Mouse (Mus musculus) layer of hippocampus, adult 9-10 months (tissue): ENCODE results near the gene Slc25a30.
"Not testable (repeated sequence)": the region's sequence is repeated elsewhere in the genome, so short reads cannot be mapped to it uniquely, and the experiment has no call there.

Experiments
- DNase-seq: peaks from one replicate; pipeline ENCODE4 v3.0.0; 2022; ENCODE audit warnings: low spot score

The Slc25a30 gene

DNA sequence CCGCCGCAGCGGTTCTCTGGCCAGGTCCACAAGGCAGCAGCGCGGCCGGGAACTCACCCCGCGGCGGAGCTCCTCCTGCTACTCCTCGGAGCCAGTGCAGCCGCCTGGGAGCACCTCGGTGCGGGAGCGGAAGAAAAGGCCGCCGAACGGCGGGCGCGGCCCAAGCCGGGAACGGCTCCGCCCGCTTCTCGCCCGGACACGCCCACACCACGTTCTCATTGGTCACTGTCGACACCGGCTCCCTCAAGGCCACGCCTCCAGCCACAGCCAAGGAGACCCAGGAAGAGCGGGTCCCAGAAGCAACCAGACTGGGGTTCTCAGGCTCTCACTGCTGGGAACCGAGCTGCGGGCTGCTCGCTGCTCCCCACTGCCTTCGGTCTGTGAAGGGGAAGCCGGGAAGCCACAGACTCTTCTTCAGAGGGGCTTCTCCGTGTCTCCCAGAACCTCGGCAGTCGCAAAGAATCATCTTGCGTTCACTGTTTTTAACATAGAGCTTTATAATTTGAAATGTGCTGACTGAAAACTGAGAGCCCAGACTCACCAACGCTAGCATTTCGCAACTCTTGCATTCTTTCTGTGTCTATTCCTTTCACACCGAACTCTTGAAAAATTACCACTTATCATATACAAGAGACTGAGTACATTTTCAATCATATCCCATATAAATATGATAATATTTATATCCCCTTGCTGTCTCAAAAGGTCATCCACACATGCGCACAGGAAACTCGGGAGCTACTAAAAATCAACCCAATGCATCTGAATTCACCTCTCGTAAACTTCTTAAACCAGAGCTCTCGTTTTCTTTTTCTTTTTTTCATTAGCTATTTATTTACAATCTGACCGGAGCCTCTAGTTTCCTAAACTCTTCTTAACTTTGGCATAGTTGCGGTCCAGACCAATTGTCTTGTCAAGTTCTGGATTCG is at the start of gene Slc25a30:
Gene Slc25a30, minus strand, starts transcription at position 170 of the 926 bp plus-strand sequence.
- DNase-seq: peak; percentile 86

DNA sequence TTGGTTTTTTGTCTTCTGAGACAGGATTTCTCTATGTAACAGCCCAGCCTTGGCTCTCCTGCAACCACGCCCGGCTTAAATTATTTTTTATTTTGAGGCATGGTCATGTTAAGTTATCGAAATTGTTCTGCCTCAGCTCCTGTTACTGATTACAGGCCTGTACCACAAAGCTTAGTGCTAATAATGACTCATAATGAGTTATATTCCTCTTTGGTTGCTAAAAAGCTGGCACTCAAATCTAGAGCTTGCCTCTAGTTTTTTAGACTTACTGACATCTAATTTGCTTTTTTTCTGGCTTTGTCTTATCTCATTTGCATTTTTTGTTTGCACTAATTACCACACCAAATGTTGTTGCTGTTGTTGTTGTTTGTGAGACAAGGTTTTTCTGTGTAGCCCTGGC is 49.7 kb upstream of the Slc25a30 start:
- no peak for DNase-seq

DNA sequence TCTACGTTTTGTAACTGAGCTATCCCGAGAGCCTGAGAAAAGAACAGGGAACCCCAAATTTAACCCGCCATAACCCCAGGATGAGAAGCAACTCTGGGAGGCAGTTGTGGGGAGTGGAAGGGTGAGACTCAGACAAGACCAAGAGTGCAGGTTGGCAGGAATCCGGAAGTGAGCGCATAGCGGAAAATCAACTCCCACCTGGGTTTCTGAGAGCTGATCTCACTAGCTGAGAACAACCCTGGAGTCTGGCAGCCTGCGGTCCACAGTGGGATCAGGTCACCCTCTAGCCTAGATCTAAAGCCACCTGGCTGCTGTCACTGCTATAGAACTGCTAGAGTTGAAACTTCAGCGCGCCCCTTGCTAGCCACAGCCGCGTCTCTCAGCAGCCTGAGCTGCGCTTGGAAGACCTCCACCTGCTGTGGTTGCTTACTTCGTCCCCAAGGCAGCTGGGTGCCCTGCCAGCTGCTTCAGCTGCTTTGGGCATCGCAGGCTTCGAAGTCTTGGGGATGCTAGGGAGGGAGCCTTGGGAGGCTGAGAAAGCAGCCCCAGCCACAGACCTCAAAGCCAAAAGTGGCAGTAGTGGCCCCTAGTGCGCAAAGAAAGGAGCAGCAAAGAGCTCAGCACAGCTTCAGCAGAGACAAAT is 48.0 kb upstream of the Slc25a30 start:
- no peak for DNase-seq

DNA sequence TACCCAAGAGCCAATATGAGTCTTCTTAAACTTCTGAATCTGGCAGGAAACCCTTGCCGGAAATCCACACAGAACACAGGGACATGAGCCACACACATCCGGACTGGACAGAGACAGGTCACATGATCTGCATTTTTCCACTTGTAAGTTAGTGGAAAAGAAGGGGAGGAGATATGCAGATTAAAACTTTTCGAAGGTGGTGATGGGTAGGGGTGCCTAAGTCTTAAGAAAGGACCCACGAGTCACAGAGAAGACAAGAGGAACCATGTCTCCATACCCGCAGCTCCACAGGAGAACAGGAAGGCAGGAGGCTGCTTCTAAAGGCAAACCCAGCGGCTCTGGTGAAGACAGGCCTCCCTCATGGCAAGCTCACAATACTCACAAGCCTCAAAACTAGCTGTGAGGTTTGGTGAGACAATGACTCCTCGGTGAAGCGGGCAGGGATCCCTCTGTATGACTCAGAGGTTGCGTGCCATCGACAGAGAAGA is 47.5 kb upstream of the Slc25a30 start:
- DNase-seq: peak; percentile 51

DNA sequence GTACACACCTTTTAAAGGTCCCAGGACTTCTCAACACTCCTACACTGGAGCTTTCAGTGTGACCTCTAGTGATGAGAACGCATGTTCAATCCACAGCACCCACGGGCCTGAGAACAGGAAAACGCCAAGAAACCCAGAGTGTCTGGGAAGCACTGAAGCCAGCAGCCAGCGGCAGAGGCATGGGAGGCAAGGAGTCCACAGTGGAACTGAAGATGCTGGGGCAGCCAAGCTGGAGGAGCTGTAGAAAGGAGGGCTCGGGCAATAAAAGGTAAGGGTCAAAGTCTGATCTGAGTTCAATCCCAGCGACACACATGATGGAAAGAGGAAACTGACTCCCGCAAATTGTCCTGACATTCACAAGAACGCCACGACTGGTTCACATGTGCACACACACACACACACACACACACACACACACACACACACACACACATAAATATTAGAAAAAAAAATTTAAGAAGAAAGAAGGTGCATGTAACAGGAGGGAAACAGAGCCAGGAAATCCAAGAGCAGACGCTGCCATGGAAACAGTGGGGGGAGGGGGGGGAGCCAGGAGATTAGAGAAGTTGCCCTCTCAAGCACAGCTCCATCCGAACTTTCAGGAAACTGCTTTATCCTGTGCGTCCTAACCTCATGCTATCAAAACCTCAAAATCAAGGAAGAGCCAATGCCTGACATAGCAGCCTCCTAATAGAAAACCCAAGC is 46.9 kb upstream of the Slc25a30 start:
- no peak for DNase-seq

DNA sequence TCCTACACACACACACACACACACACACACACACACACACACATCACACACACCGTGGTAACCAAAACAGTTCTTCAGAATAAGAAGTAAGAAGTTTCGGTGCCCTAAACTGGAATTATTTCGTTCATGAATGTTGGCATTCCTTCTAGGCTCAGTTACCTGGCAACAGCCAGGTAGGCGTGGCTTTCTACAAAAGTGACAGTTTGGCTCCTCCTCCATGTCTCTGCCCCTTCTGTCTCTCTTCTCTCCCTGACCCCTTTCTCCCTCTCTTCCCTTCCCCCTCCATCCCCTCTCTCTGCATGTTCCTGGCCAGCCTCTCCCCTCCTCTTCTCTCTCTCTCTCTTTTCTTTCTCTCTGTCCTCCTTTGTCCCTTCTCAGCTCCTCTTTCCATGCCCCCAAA is 46.1 kb upstream of the Slc25a30 start:
- no peak for DNase-seq

DNA sequence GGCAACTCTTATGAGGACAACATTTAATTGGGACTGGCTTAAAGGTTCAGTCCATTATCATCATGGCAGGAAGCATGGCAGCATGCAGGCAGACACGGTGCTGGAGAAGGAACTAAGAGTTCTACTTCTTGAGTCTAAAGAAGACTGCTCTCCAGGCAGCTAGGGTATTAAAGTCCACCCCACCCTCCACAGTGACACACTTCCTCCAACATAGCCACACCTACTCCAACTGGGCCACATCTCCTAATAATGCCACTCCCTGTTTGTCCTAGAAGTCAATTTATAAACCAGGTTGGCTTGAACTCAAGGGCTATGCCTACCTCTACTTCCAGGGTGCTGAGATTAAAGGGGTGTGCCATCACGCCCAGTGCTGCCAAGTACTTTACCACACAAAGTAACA is 45.2 kb upstream of the Slc25a30 start:
- DNase-seq: no peak

DNA sequence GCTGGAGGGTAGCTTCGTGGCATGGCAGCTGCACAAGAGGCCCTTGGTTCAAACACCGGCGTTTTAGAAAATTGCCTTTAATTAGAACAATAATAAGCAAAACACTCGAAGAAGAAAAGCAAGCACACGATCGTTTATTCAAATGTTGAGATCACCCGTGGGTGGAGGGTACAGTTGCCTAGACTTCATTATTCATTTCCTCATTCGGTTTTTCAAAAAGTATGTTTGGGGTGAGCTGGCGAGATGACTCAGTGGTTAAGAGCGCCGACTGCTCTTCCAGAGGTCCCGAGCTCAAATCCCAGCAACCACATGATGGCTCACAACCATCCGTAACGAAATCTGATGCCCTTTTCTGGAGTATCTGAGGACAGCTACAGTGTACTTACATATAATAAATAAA is 43.0 kb upstream of the Slc25a30 start:
- not testable (repeated sequence) for DNase-seq

DNA sequence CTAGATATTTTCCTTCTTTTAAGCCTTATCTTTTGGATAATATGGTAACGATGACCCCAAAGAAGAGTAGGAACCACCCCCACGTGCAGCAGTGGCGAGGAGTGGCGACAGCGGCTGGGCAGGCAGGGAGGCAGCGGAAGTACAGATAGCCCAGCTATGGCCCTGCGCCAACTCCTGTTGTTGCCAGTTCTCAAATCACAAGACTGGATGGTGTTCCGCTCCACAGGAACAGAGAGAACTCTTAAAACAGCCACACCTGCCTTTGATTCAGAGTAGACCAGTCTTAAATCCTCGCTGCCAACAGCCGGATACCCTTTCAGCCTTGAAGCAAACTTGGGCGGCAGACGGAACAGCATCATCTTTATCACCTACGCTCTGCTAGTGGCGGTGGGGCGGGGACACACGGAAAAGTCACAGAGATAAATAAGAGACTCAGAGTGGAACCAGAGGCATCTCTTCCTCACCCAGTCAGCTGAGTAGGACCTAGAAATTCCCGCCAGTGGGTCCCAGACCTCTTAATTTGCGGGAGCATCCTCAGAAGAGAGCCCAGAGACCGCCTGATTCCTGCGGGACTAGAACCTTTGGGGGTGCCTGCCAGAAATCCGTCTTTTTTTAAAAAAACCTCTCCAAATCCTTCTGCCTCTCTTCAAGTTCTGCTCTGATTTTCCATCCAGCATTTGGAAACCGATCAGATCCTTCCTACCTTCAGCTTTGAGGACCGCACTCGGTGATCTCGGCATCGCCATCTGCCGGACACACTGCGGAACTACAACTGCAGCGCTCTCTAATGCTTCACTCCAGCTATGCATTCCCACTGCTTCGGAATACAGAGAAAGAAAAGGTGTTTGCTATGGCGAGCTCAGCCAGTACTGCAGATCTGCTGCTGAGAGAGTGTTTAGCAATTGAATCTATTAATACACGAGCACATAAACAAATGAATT is 42.3 kb upstream of the Slc25a30 start:
- DNase-seq: peak; percentile 93

DNA sequence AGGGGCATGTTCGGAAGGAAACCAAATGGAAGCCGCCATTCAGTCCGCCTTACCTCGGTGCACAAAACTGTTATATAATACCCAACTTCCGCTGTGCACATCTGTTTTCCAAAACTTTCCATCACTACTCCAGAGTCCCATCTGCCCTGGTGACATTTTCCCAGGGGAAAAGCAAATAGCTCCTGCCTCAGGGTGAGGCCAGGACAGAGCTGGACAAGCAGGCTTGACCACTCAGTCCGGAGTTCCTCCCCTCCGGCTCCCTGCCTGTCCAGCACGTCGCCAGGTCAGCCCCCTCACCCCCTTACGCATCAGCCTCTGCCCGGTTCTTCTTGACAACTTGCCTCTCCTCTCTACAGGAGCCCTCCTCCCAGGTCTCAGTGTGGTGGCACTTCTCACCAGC is 41.4 kb upstream of the Slc25a30 start:
- DNase-seq: no peak

DNA sequence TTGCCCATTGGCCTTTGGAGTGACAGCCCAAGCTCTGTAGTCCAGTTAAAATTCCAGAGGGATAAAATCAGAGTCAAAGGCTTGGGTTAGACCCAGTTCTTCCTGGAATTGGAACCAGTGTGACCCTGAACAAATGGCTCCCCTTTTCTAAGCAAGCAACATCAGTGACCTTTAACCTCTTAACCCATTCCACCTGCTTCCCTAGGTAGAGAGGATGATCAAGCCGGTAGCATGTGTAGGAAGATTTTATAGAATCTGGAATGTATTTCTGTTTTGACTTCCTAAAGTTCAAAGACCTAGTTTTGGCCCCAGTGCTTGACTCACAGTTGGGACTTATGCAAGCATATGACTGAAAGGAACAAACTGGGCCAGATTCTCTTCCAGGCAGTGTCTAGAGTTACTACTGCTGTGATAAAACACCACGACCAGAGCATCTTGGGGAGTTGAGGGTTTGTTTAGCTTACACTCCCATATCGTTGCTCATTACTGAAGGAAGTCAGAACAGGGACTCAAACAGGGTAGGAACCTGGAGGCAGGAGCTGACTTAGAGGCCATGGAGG is 40.1 kb upstream of the Slc25a30 start:
- no peak for DNase-seq

DNA sequence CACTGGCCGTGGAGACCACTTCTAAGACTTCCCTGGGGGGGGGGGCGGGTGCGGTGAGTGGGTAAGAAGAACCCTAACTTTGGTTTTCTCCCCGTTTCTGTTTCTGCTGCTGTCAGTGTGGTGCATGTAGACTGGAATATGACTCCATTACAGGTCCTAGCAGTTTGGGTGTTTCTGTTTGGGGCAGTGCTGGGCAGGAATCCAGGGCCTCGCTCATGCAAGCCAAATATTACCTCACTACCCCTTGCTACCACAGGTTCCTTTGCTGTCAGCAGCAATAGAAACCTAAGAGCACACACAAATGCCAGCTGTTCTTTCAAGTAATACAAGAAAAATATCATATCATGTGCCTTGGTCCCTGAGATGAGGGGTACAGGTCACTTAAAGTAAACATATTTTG is 33.2 kb upstream of the Slc25a30 start:
- DNase-seq: no peak

DNA sequence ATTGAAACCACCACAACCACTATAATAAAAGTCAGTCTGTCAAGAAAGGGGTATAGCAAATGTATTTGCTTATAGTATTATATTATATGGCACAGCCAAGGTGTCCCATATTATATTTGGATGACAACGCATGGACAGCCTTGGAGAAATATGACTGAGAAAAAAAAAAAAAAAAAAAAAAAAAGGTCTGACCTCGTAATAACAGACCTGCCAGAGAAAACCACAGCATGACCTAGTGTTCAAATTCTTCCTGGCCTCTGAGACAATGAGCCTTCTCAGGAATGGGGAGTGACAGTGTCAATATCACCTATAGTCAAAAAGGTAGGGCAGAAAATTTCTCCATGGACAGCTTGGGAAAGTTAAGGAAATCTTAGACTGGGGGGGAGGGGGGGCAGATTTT is 32.5 kb upstream of the Slc25a30 start:
- DNase-seq: no peak

DNA sequence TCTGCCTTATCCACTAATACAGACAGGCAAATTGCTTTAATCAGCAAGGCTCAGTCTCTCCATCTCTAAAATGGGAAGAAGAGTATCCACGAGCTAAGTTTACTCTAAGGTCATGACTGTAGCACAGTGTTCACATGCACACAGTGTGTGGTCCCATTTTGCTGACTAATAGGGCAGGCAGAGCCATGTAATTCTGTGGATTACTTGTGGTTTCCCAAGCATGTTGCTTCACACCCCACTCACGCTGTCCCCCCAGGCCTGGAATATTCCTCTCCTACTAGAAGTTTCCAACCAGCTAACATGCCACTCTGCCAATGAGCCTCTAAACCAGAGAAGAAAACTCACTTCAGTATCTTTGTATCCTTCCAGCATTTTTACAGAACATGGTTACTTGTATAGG is 31.7 kb upstream of the Slc25a30 start:
- no peak for DNase-seq

DNA sequence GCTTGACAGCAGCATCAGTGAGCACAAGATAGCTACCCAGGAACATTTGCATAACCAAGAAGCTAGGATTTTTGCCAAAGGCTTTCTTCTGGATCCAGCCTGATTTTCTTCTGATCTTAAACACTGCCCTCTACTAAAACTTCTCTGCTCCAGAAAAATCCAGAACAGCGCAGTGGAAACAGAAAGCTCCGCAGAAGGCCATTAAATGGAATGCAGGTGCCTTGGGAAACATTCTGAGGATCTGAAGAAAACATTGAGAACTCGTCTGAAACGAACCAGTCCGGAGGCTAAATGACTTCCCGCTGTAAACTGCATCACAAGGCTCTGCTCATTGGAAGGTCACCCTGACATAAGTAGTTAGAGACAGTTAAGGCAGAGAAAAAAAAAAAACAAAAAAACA is 23.1 kb upstream of the Slc25a30 start:
- no peak for DNase-seq

DNA sequence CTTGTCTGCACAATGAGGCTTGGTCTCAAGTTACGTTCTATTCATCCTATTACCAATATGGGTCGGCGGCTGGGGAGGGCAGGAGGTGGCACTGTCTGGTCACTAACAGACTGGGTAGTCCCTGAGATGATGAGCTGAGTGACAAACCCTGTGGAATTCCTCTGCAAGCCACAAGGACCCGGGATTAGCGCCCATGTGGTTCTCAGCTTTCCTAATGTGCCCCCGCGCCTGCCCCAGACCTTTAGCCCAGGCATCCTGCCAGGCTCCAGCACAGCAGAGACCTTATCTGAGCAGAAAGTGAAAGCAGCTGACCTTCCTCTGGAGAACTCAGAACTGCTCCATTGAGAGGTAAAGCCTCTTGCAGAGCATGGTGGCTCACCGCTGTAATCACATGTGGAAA is 21.0 kb upstream of the Slc25a30 start:
- no peak for DNase-seq

DNA sequence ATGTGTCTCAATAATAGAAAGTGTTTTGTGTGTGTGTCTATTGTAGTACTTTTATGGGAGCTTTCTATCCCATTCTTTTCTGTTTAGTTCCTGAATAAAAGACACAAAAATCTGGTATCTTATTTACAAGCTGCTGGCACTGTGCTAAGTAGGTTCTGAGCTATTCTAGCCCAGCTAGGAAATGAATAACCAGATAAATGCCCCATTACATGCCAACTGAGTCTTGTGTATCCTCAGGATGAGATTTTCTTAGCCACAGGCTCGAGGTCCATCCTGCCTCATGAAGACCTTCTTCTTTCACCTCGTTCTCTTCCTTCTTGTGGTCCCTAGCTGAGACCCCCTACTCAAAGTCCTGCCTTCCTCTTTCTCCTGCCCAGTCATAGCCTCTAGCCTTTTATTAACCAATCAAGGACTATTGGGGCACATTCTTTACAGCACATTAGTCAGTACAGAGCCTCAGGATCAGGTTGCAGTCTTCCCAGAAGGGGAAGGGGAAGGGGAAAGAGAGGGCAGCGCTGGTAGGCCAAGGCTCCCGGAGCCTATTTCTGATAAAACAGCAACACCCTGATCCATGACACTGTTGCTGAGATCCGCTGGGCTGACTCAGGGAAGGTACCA is 11.0 kb upstream of the Slc25a30 start:
- no peak for DNase-seq

DNA sequence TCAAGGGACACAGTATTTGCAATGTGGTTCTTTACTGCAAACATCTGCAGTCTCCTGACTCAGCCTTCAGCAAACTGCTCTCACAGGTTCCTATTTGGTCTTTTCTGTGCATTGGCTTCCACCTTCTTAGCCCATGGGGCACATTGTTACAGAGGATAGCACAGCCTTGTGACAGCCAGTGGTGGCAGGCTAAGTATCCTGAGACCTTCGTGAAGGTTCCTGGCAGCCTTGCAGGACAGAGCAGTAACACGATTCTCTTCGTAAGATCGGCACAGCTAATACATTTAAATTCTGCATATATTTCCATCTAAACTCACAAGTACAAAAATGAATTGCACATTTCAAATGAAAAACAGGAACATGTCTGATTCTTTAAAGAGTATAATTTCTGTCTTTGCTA is 9.1 kb upstream of the Slc25a30 start:
- DNase-seq: no peak

DNA sequence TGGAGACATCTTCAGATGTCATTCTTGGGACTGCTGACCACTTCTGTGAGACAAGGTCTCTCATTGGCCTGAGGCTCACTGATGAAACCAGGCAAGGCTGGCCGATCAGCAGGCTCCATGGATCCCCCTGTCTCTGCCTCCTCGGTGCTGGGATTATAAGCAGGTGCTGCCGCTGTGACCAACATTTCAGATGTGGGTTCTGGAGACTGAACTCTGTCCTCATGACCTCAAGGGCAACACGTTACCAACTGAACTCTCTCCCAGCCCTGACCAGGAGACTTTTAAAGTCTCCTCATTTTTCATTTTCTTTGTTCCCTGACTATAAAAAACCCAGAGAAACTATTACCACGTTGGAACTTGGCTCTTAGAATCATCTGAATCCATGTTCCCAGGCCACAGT is 7.9 kb upstream of the Slc25a30 start:
- DNase-seq: no peak

DNA sequence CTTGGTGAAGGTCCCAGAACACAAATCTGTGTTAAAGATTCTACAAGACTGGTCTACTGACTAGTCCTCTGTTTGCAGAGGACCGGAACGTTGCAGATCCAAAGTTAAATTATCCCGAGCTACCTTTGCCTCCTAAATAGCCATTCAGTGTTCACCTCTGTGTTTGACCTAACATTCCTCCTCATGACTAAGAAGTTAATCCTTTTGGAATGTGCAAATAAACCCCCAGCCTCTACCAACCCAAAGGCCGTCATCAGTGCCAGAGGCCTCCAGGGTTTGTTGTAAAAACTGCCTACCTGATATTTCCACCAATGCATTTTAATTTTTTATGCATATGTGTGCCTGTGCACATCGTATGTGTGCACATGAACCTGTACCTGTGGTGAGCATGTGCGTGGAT is 7.5 kb upstream of the Slc25a30 start:
- no peak for DNase-seq

DNA sequence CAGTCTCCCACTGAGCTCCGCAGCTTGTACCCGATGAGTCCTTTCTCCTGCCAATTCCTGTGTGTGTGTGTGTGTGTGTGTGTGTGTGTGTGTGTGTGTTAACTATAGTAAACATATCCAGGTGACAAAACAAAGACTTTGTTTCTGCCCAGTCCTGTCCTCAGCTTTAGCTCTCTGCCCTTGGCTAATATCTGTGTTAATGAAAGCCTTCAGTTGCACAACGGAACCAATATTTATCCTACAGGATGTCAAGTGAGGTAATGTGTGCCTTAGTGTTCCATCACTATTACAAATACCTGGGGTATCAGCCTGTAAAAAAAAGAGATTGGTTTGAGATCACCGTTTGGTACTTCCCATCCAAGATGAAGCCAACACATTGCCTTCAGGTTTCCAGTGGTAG is 6.3 kb upstream of the Slc25a30 start:
- no peak for DNase-seq
